Mouse (Mus musculus): ENCODE results near the gene Hoxc6.

Hoxc6 gene

GRCm38 (mm10) chr15:103013238-103013984 is 15.4 kb downstream of the Hoxc6 start:
- no peak for DNase-seq (ENCODE audit: low read depth)

GRCm38 (mm10) chr15:103014166-103015008 is 16.3 kb downstream of the Hoxc6 start:
- no peak for DNase-seq (ENCODE audit: low read depth)

- no peak for DNase-seq (ENCODE audit: low read depth)
Observed at GRCm38 (mm10) chr15:103015009-103015399, 16.9 kb downstream of the Hoxc6 start.

GRCm38 (mm10) chr15:103015406-103016166 is 17.5 kb downstream of the Hoxc6 start:
- DNase-seq (ENCODE audit: low read depth) = no peak

GRCm38 (mm10) chr15:103018636-103019035 is 20.6 kb downstream of the Hoxc6 start, which contains the start of gene Hoxc4:
TSS of gene Hoxc4 (plus strand) at chr15:103018934.
- no peak for DNase-seq (ENCODE audit: low read depth)

- DNase-seq (ENCODE audit: low read depth) = no peak
Observed at GRCm38 (mm10) chr15:103020899-103021418, 22.9 kb downstream of the Hoxc6 start.

- no peak for DNase-seq (ENCODE audit: low read depth)
Observed at GRCm38 (mm10) chr15:103021544-103021943, 23.5 kb downstream of the Hoxc6 start.

- DNase-seq (ENCODE audit: low read depth) = no peak
Observed at GRCm38 (mm10) chr15:103024131-103024530, 26.1 kb downstream of the Hoxc6 start.

GRCm38 (mm10) chr15:103027266-103028235 is 29.5 kb downstream of the Hoxc6 start:
- DNase-seq (ENCODE audit: low read depth) = no peak

- no peak for DNase-seq (ENCODE audit: low read depth)
Observed at GRCm38 (mm10) chr15:103028916-103029512, 31.0 kb downstream of the Hoxc6 start.

- no peak for DNase-seq (ENCODE audit: low read depth)
Observed at GRCm38 (mm10) chr15:103030142-103030541, 32.1 kb downstream of the Hoxc6 start.

- no peak for DNase-seq (ENCODE audit: low read depth)
Observed at GRCm38 (mm10) chr15:103032167-103032566, 34.1 kb downstream of the Hoxc6 start.

GRCm38 (mm10) chr15:103032646-103033575 is 34.9 kb downstream of the Hoxc6 start:
- DNase-seq (ENCODE audit: low read depth) = no peak

- DNase-seq (ENCODE audit: low read depth) = no peak
Observed at GRCm38 (mm10) chr15:103034043-103034806, 36.2 kb downstream of the Hoxc6 start.

GRCm38 (mm10) chr15:103034807-103035547 is 36.9 kb downstream of the Hoxc6 start:
- DNase-seq (ENCODE audit: low read depth) = no peak

- DNase-seq (ENCODE audit: low read depth) = no peak
Observed at GRCm38 (mm10) chr15:103035548-103035881, 37.5 kb downstream of the Hoxc6 start.

GRCm38 (mm10) chr15:103037579-103037978 is 39.5 kb downstream of the Hoxc6 start:
- DNase-seq (ENCODE audit: low read depth) = no peak

All from c-Kit-positive CD71-negative TER-119-negative erythroid progenitor cells, embryonic 14.5 days (primary cell).